Mouse (Mus musculus): ENCODE measurements around the gene Snrnp40.

Gene Snrnp40

DNA sequence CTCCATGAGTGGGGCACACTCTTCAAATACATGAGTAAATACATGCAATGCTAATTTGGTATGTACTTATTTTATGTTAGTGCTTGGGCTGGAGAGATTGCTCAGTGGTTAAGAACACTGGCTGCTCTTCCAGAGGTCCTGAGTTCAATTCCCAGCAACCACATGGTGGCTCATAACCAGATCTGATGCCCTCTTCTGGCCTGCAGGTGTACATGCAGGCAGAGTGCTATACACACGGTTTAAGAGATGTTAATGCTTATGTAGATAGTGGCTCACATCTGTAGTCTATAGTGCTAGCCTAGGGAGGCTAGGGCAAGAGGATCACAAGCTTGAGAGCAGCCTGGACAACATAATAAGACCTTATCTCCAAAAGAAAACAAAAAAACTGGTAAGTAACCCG, 20.5 kb downstream of the Snrnp40 start:
- DNase-seq = no peak

DNA sequence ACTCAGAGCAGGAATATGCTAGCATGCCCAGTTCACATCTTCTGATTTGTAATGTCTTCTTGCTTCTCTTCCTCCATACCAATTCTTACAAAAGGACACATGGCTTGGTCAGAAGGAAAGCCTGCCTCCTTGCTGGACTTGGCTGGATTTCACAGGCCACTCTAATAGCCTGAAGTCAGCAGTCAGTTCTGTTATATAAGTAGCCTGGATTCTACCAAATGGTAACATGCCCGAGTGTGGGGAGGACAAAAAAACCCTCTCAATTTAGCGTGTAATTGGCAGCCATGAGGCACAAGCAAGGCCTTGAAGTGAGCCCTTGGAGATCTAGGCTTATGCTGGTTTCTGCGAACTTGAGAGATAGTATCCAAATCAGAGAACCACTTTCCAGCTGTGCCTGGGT, 27.3 kb downstream of the Snrnp40 start:
- DNase-seq = no peak

DNA sequence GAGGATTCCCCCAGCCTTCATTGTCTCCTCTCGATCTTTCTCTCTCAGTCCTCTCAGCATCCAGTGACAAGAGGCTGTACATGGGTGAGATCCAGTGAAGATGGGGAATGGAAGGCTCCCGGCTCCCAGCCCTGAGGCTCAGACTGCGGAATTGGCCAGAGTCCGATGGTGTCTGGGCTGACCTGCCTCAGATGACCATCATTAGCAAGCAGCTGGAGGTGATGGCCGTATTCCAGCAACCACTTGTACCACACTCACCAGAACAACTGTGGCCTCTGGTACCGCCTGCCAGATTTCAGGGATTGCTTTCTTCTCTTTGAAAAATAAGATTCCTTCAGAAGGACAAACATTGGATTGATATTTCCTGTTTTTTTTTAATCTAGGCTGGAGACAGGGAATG, 29.6 kb downstream of the Snrnp40 start:
- DNase-seq = no peak

DNA sequence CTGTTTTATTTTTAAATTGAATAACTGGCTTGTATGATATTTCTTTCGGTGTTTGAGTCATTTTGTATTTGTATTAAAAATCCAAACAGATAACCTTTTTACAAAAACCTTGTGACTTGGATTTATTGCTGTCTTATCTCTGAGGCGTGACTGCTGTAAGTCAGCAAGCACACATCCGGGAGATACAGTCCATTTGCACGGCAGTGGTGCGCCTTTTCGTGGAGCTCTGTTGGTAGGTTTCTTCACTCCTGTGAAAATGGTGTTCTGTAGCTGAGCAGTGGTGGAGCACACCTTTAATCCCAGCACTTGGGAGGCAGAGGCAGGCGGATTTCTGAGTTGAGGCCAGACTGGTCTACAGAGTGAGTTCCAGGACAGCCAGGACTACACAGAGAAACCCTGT, 30.0 kb downstream of the Snrnp40 start:
- no peak for DNase-seq

DNA sequence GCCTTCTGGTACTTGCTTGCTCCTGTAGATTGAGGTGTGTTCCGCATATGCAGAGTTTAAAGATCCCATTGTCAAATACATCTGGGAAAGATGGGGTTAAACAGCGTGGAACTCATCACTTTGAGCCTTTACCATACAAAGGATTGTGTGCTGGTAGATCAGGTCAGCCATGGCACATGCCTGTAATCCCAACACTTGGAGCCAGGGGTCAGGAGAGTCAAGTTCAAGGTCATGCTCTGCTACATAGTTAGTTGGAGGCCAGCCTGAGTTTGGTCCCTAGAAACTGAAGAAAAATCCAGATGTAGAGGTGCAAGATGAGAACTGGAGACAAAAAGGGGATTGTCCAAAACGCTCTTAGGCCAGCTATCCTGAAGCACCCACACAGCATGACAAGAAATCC, 31.3 kb downstream of the Snrnp40 start:
- DNase-seq = no peak
